Mouse (Mus musculus) embryonic facial prominence, embryonic 14.5 days (tissue): ENCODE results near the gene Pparg. TPM values are rescaled to one million over a fixed set of nuclear protein-coding genes. Genes with fewer than 3 reads are reported as not detected.
A peak's percentile ranks its signal among the peaks of the same experiment; 100 is the strongest.

Experiments
- ATAC-seq: fragments of 200-750 bp; cut with Nextera tagmentation; 2 replicates; pipeline ENCODE4 v1.8.0; 2017; ENCODE audit warnings: low read depth, moderate number of reproducible peaks, moderate TSS enrichment
- DNase-seq: peaks from one replicate; pipeline ENCODE4 v3.0.0-alpha.2; 2015; ENCODE audit warnings: low spot score
- H3K27ac ChIP-seq: fragments of 300-500 bp; sonication (generic); replicated peaks from 2 replicates; pipeline ENCODE4 v1.5.1; 2014; ENCODE audit warnings: low read depth, mild to moderate bottlenecking, low read length, moderate library complexity
- H3K27me3 ChIP-seq: fragments of 300-500 bp; sonication (generic); replicated peaks from 2 replicates; pipeline ENCODE4 v1.6.1; 2014; ENCODE audit warnings: low read length; ENCODE audit not compliant: control insufficient read depth, insufficient read depth
- H3K36me3 ChIP-seq: fragments of 300-500 bp; sonication (generic); 2 replicates; pipeline ENCODE4 v1.6.1; 2014; ENCODE audit warnings: low read length, mixed read lengths; ENCODE audit not compliant: control insufficient read depth, insufficient read depth
- H3K4me1 ChIP-seq: fragments of 300-500 bp; sonication (generic); 2 replicates; pipeline ENCODE4 v1.6.1; 2014; ENCODE audit warnings: antibody characterized with exemption, low read length; ENCODE audit not compliant: control insufficient read depth, insufficient read depth
- H3K4me2 ChIP-seq: fragments of 300-500 bp; sonication (generic); 2 replicates; pipeline ENCODE4 v1.6.1; 2014; ENCODE audit warnings: low read depth, mild to moderate bottlenecking, low read length, moderate library complexity, mixed read lengths
- H3K4me3 ChIP-seq: fragments of 300-500 bp; sonication (generic); 2 replicates; pipeline ENCODE4 v1.5.1; 2014; ENCODE audit warnings: low read depth, mild to moderate bottlenecking, low read length
- H3K9ac ChIP-seq: fragments of 300-500 bp; sonication (generic); 2 replicates; pipeline ENCODE4 v1.6.1; 2014; ENCODE audit warnings: low read depth, mild to moderate bottlenecking, low read length, moderate library complexity, mixed read lengths
- H3K9me3 ChIP-seq: fragments of 300-500 bp; sonication (generic); 2 replicates; pipeline ENCODE4 v1.6.1; 2016; ENCODE audit warnings: low read length; ENCODE audit not compliant: control insufficient read depth
- WGBS: fragments of 180-500 bp; shearing (Covaris S2); extraction: QIAGEN DNeasy Blood & Tissue Kit; methylation state at CpG from one replicate; pipeline ENCODE4 v1.1.7; 2014; 5-methylcytosine and 5-hydroxymethylcytosine counted together
- polyA plus RNA-seq: library from polyadenylated mRNA; unstranded; fragments of >200 nt; fragmentation: Nextera tagmentation; extraction: Ambion mirVana; gene quantifications from 2 replicates; pipeline ENCODE4 v1.2.1, GENCODE M21; 2014

The Pparg gene
- polyA plus RNA-seq, 1 experiment from 2014 or later = 15.3 TPM

DNA sequence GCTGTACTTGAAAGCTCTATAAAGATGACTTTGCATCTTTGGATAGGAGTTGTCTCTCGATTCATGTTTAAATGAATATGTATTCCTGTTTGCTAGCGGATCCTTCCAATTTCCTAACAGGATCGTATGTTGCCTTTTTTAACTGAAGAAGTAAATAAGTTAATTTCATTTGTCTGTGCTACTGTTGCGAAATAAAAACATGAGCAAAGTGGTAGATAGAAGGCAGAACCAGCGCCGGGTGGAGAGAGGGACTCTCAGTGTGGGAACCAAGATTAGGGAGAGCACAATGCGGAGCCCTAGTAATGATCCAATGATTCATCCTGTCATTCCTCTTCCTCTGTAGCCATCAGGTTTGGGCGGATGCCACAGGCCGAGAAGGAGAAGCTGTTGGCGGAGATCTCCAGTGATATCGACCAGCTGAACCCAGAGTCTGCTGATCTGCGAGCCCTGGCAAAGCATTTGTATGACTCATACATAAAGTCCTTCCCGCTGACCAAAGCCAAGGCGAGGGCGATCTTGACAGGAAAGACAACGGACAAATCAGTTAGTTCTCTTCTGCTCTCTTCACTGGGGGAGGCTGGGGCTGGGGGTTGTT, 102.1 kb downstream of the Pparg start:
- Histone ChIP-seq H3K9ac (no peak overlapping the region), H3K9me3 (0 out of 2 replicates have a peak, but pooled peaks cover 4% of the 10 kb centered on the region), H3K36me3 (no peaks in the 10 kb centered on the region), H3K4me3 (no peak overlapping the region), H3K4me2 (no peak overlapping the region), H3K27ac (no peak overlapping the region), H3K4me1 (no peaks in the 10 kb centered on the region), H3K27me3 (no peaks in the 10 kb centered on the region)
- ATAC-seq (no peak), DNase-seq (no peak)
- 82% methylated on average over 16 of the region's 16 CpGs for WGBS

DNA sequence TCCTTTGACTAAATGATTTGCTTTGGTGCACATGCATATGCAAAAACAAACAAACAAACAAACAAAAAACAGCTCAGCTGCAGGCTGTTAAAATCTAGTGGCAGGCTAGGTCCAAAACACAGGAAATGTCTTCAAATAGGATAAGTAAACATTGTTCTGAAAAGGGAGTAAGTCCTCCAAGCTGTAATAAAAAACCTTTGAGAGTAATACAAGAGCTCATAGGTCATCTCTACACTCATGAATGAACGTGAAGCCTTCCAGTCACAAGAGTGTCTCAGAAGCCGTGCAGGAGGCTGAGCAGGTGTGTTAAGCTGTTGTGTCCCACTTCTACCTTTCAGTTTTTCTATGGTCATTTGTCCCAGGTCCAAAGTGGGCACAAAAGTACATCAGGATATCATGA, 102.6 kb downstream of the Pparg start:
- ATAC-seq (no peak), DNase-seq (no peak)
- H3K4me3 ChIP-seq = no peak overlapping the region
- no peaks in the 10 kb centered on the region for H3K27me3 ChIP-seq
- no peak overlapping the region for H3K27ac ChIP-seq
- no peaks in the 10 kb centered on the region for H3K4me1 ChIP-seq
- WGBS = 74% methylated on average over 2 of the region's 2 CpGs
- 0 out of 2 replicates have a peak, but pooled peaks cover 4% of the 10 kb centered on the region for H3K9me3 ChIP-seq
- H3K9ac ChIP-seq = no peak overlapping the region
- no peak overlapping the region for H3K4me2 ChIP-seq
- H3K36me3 ChIP-seq = no peaks in the 10 kb centered on the region

- H3K27me3 ChIP-seq = no peaks in the 10 kb centered on the region
- H3K4me2 ChIP-seq = no peak overlapping the region
- H3K36me3 ChIP-seq = no peaks in the 10 kb centered on the region
- 43% methylated on average over 3 of the region's 3 CpGs for WGBS
- H3K9ac ChIP-seq = no peak overlapping the region
- no peaks in the 10 kb centered on the region for H3K4me1 ChIP-seq
- H3K4me3 ChIP-seq = no peak overlapping the region
- H3K27ac ChIP-seq = no peak overlapping the region
- DNase-seq (no peak), ATAC-seq (no peak)
- no peaks in the 10 kb centered on the region for H3K9me3 ChIP-seq
Measured at GRCm38 (mm10) chr6:115464661-115465060, 103.9 kb downstream of the Pparg start.

DNA sequence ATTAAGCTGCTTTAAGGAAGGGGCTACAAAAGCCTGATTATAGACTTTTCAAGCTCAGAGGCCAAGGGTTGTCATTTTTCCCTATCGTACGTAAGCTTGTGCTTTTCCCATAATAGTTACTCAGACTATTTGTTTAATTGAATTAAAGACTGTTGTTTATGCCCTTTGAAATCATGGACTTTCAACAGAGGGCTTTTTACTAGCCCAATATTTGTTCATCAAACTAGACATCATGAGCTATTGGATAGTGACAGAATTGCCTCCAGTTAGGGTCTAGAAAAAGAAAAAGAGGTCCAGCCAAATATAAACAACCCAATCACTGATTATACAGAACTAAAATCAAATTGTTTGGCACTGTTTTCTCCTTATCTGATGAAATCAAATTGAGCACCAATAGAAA, 104.7 kb downstream of the Pparg start:
- ATAC-seq = no peak
- no peak overlapping the region for H3K4me3 ChIP-seq
- H3K27ac ChIP-seq = no peak overlapping the region
- H3K36me3 ChIP-seq = no peaks in the 10 kb centered on the region
- H3K4me1 ChIP-seq = no peaks in the 10 kb centered on the region
- WGBS = 66% methylated on average over 2 of the region's 2 CpGs
- H3K9me3 ChIP-seq = no peaks in the 10 kb centered on the region
- no peak overlapping the region for H3K9ac ChIP-seq
- DNase-seq = no peak
- H3K4me2 ChIP-seq = no peak overlapping the region
- H3K27me3 ChIP-seq = no peaks in the 10 kb centered on the region

DNA sequence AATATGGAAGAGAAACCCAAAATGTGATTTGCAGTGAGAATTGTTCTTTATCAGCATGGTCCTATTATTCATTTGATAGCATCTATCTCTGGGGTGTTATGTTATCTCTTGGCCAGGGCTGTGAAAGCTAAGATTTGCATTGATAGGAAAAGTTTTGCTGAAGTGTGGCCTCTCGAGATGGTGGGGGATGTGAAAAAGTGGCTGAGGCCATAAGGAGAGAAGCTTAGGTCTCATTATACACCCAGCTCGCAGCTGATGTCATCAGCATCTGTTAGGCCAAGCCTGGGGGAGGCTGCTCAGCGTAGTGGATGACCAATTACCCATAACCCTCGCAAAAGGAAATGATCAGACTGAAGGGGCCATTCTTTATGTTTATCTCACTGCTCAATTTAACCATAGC, 105.1 kb downstream of the Pparg start:
- H3K4me1 ChIP-seq = no peaks in the 10 kb centered on the region
- H3K4me3 ChIP-seq = no peak overlapping the region
- peak; percentile 71; the same call in 1 of the 2 replicates for ATAC-seq
- H3K9ac ChIP-seq = no peak overlapping the region
- H3K27me3 ChIP-seq = no peaks in the 10 kb centered on the region
- no peaks in the 10 kb centered on the region for H3K36me3 ChIP-seq
- peak; percentile 53 for DNase-seq
- 31% methylated on average over 4 of the region's 4 CpGs for WGBS
- H3K27ac ChIP-seq = no peak overlapping the region
- H3K4me2 ChIP-seq = no peak overlapping the region
- H3K9me3 ChIP-seq = no peaks in the 10 kb centered on the region

- H3K4me1 ChIP-seq = no peaks in the 10 kb centered on the region
- ATAC-seq = no peak
- no peak overlapping the region for H3K27ac ChIP-seq
- H3K27me3 ChIP-seq = no peaks in the 10 kb centered on the region
- no peak overlapping the region for H3K4me3 ChIP-seq
- no peak overlapping the region for H3K9ac ChIP-seq
- DNase-seq = no peak
- no peaks in the 10 kb centered on the region for H3K9me3 ChIP-seq
- H3K4me2 ChIP-seq = no peak overlapping the region
- no peaks in the 10 kb centered on the region for H3K36me3 ChIP-seq
- WGBS = 58% methylated on average over 3 of the region's 3 CpGs
Measured at GRCm38 (mm10) chr6:115466601-115467000, 105.8 kb downstream of the Pparg start.

DNA sequence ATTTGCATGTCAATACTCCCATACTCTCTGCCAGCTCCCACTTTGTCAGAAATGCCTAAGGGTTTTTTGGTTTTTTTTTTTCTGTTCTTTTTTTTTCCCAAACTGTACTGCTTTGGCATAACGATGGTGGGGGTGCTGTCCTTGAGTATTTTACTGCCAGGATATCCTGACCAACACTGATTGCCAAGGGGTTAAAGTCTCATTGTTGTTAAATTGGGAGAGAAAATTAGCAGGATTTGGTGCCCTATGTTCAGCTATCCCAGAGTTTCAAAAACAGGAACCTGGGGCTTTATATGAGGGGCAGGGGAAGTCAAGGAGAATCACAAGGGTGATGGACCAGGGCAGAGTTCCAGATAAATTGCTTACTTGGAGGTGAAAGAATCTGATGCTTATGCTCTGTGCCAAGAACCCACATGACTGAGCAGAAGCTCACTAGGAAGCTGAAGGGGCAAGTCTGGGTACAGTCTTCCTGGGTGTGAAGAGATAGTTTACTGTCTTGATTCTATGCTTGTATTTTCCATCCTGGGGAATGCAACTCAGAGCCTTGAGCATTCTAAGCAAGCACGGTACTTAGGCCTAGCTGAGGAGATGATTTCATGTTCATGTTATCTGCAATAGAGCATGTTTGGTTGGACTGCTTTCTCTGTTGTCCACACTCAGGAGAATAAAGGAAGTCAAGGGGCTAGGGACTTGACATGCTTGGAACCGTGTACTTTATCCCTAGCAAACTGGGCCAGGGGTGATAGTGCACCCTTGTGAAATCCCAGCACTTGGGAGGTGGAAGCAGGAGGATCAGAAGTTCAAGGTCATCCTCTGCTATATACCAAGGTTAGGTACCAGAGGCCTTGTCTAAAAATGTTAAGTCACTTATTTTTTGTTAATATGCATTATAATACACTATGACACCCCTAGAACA, 109.2 kb downstream of the Pparg start:
- Histone ChIP-seq H3K9ac (no peak overlapping the region), H3K4me3 (no peak overlapping the region), H3K9me3 (no peaks in the 10 kb centered on the region), H3K4me2 (no peak overlapping the region), H3K27me3 (no peaks in the 10 kb centered on the region), H3K4me1 (no peaks in the 10 kb centered on the region), H3K27ac (no peak overlapping the region), H3K36me3 (no peaks in the 10 kb centered on the region)
- ATAC-seq = no peak
- 58% methylated on average over 3 of the region's 3 CpGs for WGBS
- DNase-seq = no peak

DNA sequence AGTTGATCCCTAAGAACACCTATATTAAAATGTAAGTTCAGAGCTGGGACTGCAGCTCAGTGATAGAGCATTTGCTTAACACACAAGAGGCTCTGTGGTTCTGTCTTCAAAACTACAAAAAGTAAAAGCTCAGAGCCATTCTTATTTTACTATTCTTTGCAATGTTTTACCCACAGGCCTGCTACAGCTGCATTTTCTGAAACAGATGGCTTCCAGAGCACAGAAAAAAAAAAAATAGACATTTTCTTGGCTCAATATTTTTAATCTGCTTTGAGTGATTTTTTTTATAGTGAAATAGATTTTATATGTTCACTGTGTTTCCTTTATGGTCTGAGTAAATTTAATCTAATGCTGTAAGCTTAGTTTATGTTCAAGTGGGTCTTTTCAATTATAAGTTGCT, 111.2 kb downstream of the Pparg start:
- DNase-seq (no peak), ATAC-seq (no peak)
- Histone ChIP-seq H3K9me3 (no peaks in the 10 kb centered on the region), H3K27me3 (no peaks in the 10 kb centered on the region), H3K27ac (no peak overlapping the region), H3K4me1 (no peaks in the 10 kb centered on the region), H3K36me3 (no peaks in the 10 kb centered on the region), H3K4me3 (no peak overlapping the region), H3K9ac (no peak overlapping the region), H3K4me2 (no peak overlapping the region)
